Mouse (Mus musculus) kidney, embryonic 14.5 days (tissue): ENCODE data around the gene Olfr1383. TPM values are rescaled to one million over a fixed set of nuclear protein-coding genes. Genes with fewer than 3 reads are reported as not detected.
"Not testable (repeated sequence)": the region's sequence is repeated elsewhere in the genome, so short reads cannot be mapped to it uniquely, and the experiment has no call there.

Source experiments
- ATAC-seq: fragments of 200-750 bp; cut with Nextera tagmentation; 2 replicates; pipeline ENCODE4 v1.8.0; 2017; ENCODE audit warnings: moderate number of reproducible peaks, mild to moderate bottlenecking, moderate TSS enrichment, moderate library complexity; ENCODE audit not compliant: low FRiP score, low TSS enrichment
- H3K27ac ChIP-seq: fragments of 300-500 bp; sonication (generic); 2 replicates; pipeline ENCODE4 v1.5.1; 2014; ENCODE audit warnings: low read depth, mild to moderate bottlenecking, low read length, moderate library complexity, mixed read lengths
- H3K27me3 ChIP-seq: fragments of 300-500 bp; sonication (generic); 2 replicates; pipeline ENCODE4 v1.6.1; 2014; ENCODE audit warnings: mild to moderate bottlenecking, low read length; ENCODE audit not compliant: control insufficient read depth, insufficient read depth
- H3K36me3 ChIP-seq: fragments of 300-500 bp; sonication (generic); 2 replicates; pipeline ENCODE4 v1.6.1; 2014; ENCODE audit warnings: low read length, mixed read lengths; ENCODE audit not compliant: control insufficient read depth, insufficient read depth
- H3K4me1 ChIP-seq: fragments of 300-500 bp; sonication (generic); 2 replicates; pipeline ENCODE4 v1.6.1; 2014; ENCODE audit warnings: low read length, mixed read lengths; ENCODE audit not compliant: control insufficient read depth, insufficient read depth
- H3K4me2 ChIP-seq: fragments of 300-500 bp; sonication (generic); replicated peaks from 2 replicates; pipeline ENCODE4 v1.6.1; 2014; ENCODE audit warnings: low read depth, mild to moderate bottlenecking, low read length
- H3K4me3 ChIP-seq: fragments of 300-500 bp; sonication (generic); 2 replicates; pipeline ENCODE4 v1.5.1; 2014; ENCODE audit warnings: mild to moderate bottlenecking, low read length
- H3K9ac ChIP-seq: fragments of 300-500 bp; sonication (generic); 2 replicates; pipeline ENCODE4 v1.6.1; 2014; ENCODE audit warnings: low read depth, mild to moderate bottlenecking, low read length, moderate library complexity
- H3K9me3 ChIP-seq: fragments of 300-500 bp; sonication (generic); 2 replicates; pipeline ENCODE4 v1.6.1; 2016; ENCODE audit warnings: low read length; ENCODE audit not compliant: control insufficient read depth
- WGBS: fragments of 180-500 bp; shearing (Covaris S2); extraction: QIAGEN DNeasy Blood & Tissue Kit; methylation state at CpG from one replicate; pipeline ENCODE4 v1.1.7; 2014; 5-methylcytosine and 5-hydroxymethylcytosine counted together
- polyA plus RNA-seq: library from polyadenylated mRNA; unstranded; fragments of >200 nt; fragmentation: Nextera tagmentation; extraction: Ambion mirVana; gene quantifications from 2 replicates; pipeline ENCODE4 v1.2.1, GENCODE M21; 2014

Gene Olfr1383
- polyA plus RNA-seq, 1 experiment from 2014 or later: not detected

- ATAC-seq, H3K4me2 ChIP-seq, H3K27ac ChIP-seq, H3K9me3 ChIP-seq, H3K4me3 ChIP-seq, H3K27me3 ChIP-seq, H3K4me1 ChIP-seq, H3K9ac ChIP-seq, H3K36me3 ChIP-seq: not testable (repeated sequence)
- WGBS: 70% methylated on average over 5 of the region's 5 CpGs
Measured at GRCm38 (mm10) chr11:49556578-49556977, 37.1 kb downstream of the Olfr1383 start, which contains the start of gene Olfr1380. Olfr1380 (plus strand) TSS chr11:49556878.

- 43% methylated on average over 2 of the region's 2 CpGs for WGBS
- H3K4me1 ChIP-seq, ATAC-seq, H3K27ac ChIP-seq, H3K36me3 ChIP-seq, H3K9me3 ChIP-seq, H3K4me3 ChIP-seq, H3K27me3 ChIP-seq, H3K9ac ChIP-seq, H3K4me2 ChIP-seq: not testable (repeated sequence)
Measured at GRCm38 (mm10) chr11:49575054-49575453, 55.6 kb downstream of the Olfr1383 start.

Other genes with a start within 250 kb of the Olfr1383 start
- not detected in 2 replicates for gene Olfr1393, start 241.3 kb upstream of the Olfr1383 start, polyA plus RNA-seq
- gene Olfr1392, start 234.4 kb upstream of the Olfr1383 start, polyA plus RNA-seq: not detected in 2 replicates
- gene Olfr10, start 214.9 kb upstream of the Olfr1383 start, polyA plus RNA-seq: not detected in 2 replicates
- gene Olfr1391, start 196.9 kb upstream of the Olfr1383 start, polyA plus RNA-seq: not detected in 2 replicates
- not detected in 2 replicates for gene Olfr1390, start 184.5 kb upstream of the Olfr1383 start, polyA plus RNA-seq
- not detected in 2 replicates for gene Olfr1389, start 96.6 kb upstream of the Olfr1383 start, polyA plus RNA-seq
- gene Olfr1388, start 83.0 kb upstream of the Olfr1383 start, polyA plus RNA-seq: 0.11 TPM in 2 replicates
- gene Olfr1387, start 64.3 kb upstream of the Olfr1383 start, polyA plus RNA-seq: not detected in 2 replicates
- gene Olfr1386, start 54.6 kb upstream of the Olfr1383 start, polyA plus RNA-seq: not detected in 2 replicates
- gene Olfr1385, start 30.6 kb upstream of the Olfr1383 start, polyA plus RNA-seq: not detected in 2 replicates
- not detected in 2 replicates for gene Olfr1384, start 12.9 kb upstream of the Olfr1383 start, polyA plus RNA-seq
- gene Olfr1382, start 8.6 kb downstream of the Olfr1383 start, polyA plus RNA-seq: not detected in 2 replicates
- gene Olfr1381, start 23.8 kb downstream of the Olfr1383 start, polyA plus RNA-seq: 0.06 TPM in 1 of 2 replicates, not detected in the other
- not detected in 2 replicates for gene Olfr1380, start 37.2 kb downstream of the Olfr1383 start, polyA plus RNA-seq
- 6.5 and 10.6 TPM in 2 replicates for gene Flt4, start 89.6 kb downstream of the Olfr1383 start, polyA plus RNA-seq
- gene Scgb3a1, start 144.0 kb downstream of the Olfr1383 start, polyA plus RNA-seq: not detected in 2 replicates
- 75.3 and 77.4 TPM in 2 replicates for gene Cnot6, start 193.1 kb downstream of the Olfr1383 start, polyA plus RNA-seq